Mouse (Mus musculus) midbrain, embryonic 14.5 days (tissue): ENCODE measurements around the gene Tbxas1. TPM values are rescaled to one million over a fixed set of nuclear protein-coding genes. Genes with fewer than 3 reads are reported as not detected.

Experiments used
- ATAC-seq: fragments of 200-750 bp; cut with Nextera tagmentation; 2 replicates; pipeline ENCODE4 v1.8.0; 2017; ENCODE audit warnings: moderate number of reproducible peaks, moderate library complexity; ENCODE audit not compliant: low FRiP score, low TSS enrichment
- DNase-seq: peaks from one replicate; pipeline ENCODE4 v3.0.0-alpha.2; 2015
- H3K27ac ChIP-seq: fragments of 300-500 bp; sonication (generic); replicated peaks from 2 replicates; pipeline ENCODE4 v1.5.1; 2014; ENCODE audit warnings: mild to moderate bottlenecking, low read depth, low read length, moderate library complexity
- H3K27me3 ChIP-seq: fragments of 300-500 bp; sonication (generic); 2 replicates; pipeline ENCODE4 v1.6.1; 2014; ENCODE audit warnings: low read length, control low read depth, mixed read lengths; ENCODE audit not compliant: control insufficient read depth, insufficient read depth
- H3K36me3 ChIP-seq: fragments of 300-500 bp; sonication (generic); 2 replicates; pipeline ENCODE4 v1.6.1; 2014; ENCODE audit warnings: low read length, control low read depth; ENCODE audit not compliant: control insufficient read depth, insufficient read depth
- H3K4me1 ChIP-seq: fragments of 300-500 bp; sonication (generic); 2 replicates; pipeline ENCODE4 v1.6.1; 2014; ENCODE audit warnings: mild to moderate bottlenecking, antibody characterized with exemption, low read length, control low read depth; ENCODE audit not compliant: control insufficient read depth, insufficient read depth
- H3K4me2 ChIP-seq: fragments of 300-500 bp; sonication (generic); 2 replicates; pipeline ENCODE4 v1.6.1; 2014; ENCODE audit warnings: mild to moderate bottlenecking, low read length, moderate library complexity
- H3K4me3 ChIP-seq: fragments of 300-500 bp; sonication (generic); replicated peaks from 2 replicates; pipeline ENCODE4 v1.5.1; 2014; ENCODE audit warnings: low read depth, low read length
- H3K9ac ChIP-seq: fragments of 300-500 bp; sonication (generic); replicated peaks from 2 replicates; pipeline ENCODE4 v1.6.1; 2014; ENCODE audit warnings: mild to moderate bottlenecking, low read length, moderate library complexity
- H3K9me3 ChIP-seq: fragments of 300-500 bp; sonication (generic); 2 replicates; pipeline ENCODE4 v1.6.1; 2016; ENCODE audit warnings: low read length, control low read depth, mixed read lengths; ENCODE audit not compliant: control insufficient read depth
- WGBS: fragments of 180-500 bp; shearing (Covaris S2); extraction: QIAGEN DNeasy Blood & Tissue Kit; methylation state at CpG from one replicate; pipeline ENCODE4 v1.1.7; 2014; 5-methylcytosine and 5-hydroxymethylcytosine counted together
- polyA plus RNA-seq: library from polyadenylated mRNA; unstranded; fragments of >200 nt; fragmentation: Nextera tagmentation; extraction: Ambion mirVana; gene quantifications from 2 replicates; pipeline ENCODE4 v1.2.1, GENCODE M21; 2014

Tbxas1 gene
- polyA plus RNA-seq, 1 experiment from 2014 or later, result 1.6 TPM

DNA sequence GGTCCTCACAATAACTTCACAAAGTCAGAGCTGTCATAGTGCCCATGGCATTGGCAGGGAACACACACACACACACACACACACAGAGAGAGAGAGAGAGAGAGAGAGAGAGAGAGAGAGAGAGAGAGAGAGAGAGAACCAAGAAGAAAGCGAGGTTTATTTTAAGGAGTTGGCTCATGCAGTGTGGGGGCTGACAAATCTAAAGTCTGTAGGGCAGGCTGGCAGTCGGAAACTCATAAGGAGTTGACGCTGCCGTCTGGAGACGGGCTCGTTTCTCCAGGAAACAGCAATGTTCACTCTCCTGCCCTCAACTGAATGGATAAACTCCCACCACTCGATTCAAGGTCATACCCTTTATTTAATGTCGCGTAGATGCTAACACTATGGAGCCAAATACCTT lies 165.2 kb downstream of the Tbxas1 start:
- DNase-seq, result no peak
- no peak overlapping the region for H3K4me3 ChIP-seq
- WGBS, result 89% methylated on average over 9 of the region's 9 CpGs
- H3K9ac ChIP-seq, result no peak overlapping the region
- no peak overlapping the region for H3K27ac ChIP-seq
- H3K36me3 ChIP-seq, result no peaks in the 10 kb centered on the region
- no peak overlapping the region for H3K4me2 ChIP-seq
- H3K27me3 ChIP-seq, result no peaks in the 10 kb centered on the region
- no peak for ATAC-seq
- H3K4me1 ChIP-seq, result peaks cover 5% of the 10 kb centered on the region; the same call in 1 of the 2 replicates
- no peaks in the 10 kb centered on the region for H3K9me3 ChIP-seq

DNA sequence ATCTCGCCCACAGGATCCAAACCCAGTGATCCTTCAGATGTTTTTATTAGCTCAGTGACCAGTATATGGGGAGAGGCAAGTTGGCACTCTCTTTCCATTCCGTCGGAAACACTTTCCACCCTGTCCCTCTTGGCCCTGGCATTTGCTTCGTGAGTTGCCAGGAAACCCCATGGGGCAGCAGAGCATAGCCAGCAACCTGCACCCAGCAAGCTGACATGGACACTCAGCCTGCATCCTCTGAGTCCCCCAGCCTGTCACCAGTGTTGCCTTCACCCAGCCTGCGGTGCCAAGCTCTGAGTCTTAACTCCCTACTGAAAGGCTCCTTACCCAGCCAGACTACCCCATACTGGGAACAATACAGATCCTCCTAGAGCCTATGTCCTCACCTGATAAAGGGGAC lies 173.9 kb downstream of the Tbxas1 start:
- H3K4me1 ChIP-seq, result 0 out of 2 replicates have a peak, but pooled peaks cover 3% of the 10 kb centered on the region
- H3K27ac ChIP-seq, result no peak overlapping the region
- DNase-seq, result no peak
- 63% methylated on average over 5 of the region's 5 CpGs for WGBS
- H3K4me2 ChIP-seq, result no peak overlapping the region
- no peak overlapping the region for H3K4me3 ChIP-seq
- no peaks in the 10 kb centered on the region for H3K27me3 ChIP-seq
- ATAC-seq, result no peak
- H3K9me3 ChIP-seq, result no peaks in the 10 kb centered on the region
- H3K36me3 ChIP-seq, result no peaks in the 10 kb centered on the region
- no peak overlapping the region for H3K9ac ChIP-seq

GRCm38 (mm10) chr6:39050836-39051235 lies 175.6 kb downstream of the Tbxas1 start:
- no peaks in the 10 kb centered on the region for H3K36me3 ChIP-seq
- H3K27ac ChIP-seq, result no peak overlapping the region
- H3K9ac ChIP-seq, result no peak overlapping the region
- no peaks in the 10 kb centered on the region for H3K27me3 ChIP-seq
- no peak overlapping the region for H3K4me2 ChIP-seq
- 84% methylated on average over 6 of the region's 6 CpGs for WGBS
- no peak overlapping the region for H3K4me3 ChIP-seq
- no peaks in the 10 kb centered on the region for H3K9me3 ChIP-seq
- H3K4me1 ChIP-seq, result 0 out of 2 replicates have a peak, but pooled peaks cover 3% of the 10 kb centered on the region
- DNase-seq, result no peak
- ATAC-seq, result no peak

DNA sequence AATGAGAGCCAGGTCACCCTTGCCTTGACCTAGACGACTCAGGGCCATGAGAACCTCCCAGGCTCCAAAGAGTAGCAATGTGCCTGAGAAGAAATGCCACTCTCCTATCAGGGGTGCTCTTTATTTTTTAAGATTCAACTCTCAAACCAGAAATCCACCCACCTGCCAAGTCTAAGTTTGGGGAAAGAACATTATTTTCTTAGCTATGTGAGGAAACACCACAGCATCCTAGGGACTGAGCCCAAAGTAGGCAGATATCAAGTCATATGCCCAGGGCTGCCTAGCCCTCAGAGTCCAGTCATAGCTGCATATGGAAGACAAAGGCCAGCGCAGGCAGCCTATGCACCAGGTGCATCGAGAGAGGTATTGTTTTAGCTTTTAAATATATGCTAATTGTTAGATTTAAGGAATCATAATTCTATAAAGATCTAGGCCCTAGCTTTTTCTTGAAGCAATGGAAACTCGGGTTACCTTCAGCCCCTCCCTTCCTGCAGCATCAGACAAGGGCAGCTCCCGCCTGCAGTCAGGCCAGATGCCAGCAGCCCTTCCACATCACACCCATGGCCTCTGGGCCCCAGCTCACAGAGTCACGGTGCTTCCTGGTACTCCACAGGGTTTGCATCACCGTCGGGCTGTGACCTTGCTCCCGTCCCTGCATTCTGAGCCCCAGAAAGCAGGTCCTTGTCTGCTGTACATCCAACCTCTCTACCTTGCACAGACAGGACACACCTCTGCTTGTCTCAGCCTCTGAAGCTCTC lies 176.8 kb downstream of the Tbxas1 start:
- ATAC-seq, result no peak
- H3K4me2 ChIP-seq, result no peak overlapping the region
- H3K9me3 ChIP-seq, result no peaks in the 10 kb centered on the region
- H3K4me1 ChIP-seq, result 0 out of 2 replicates have a peak, but pooled peaks cover 3% of the 10 kb centered on the region
- H3K36me3 ChIP-seq, result no peaks in the 10 kb centered on the region
- H3K27me3 ChIP-seq, result no peaks in the 10 kb centered on the region
- H3K4me3 ChIP-seq, result no peak overlapping the region
- no peak for DNase-seq
- H3K27ac ChIP-seq, result no peak overlapping the region
- no peak overlapping the region for H3K9ac ChIP-seq
- WGBS, result 84% methylated on average over 9 of the region's 9 CpGs

- DNase-seq (no peak), ATAC-seq (no peak)
- Histone ChIP-seq H3K4me3 (no peak overlapping the region), H3K27me3 (no peaks in the 10 kb centered on the region), H3K9ac (no peak overlapping the region), H3K4me2 (no peak overlapping the region), H3K27ac (no peak overlapping the region), H3K4me1 (0 out of 2 replicates have a peak, but pooled peaks cover 3% of the 10 kb centered on the region), H3K9me3 (no peaks in the 10 kb centered on the region), H3K36me3 (no peaks in the 10 kb centered on the region)
- WGBS, result 80% methylated on average over 4 of the region's 4 CpGs
These were observed 177.4 kb downstream of the Tbxas1 start for GRCm38 (mm10) chr6:39052636-39053035.

DNA sequence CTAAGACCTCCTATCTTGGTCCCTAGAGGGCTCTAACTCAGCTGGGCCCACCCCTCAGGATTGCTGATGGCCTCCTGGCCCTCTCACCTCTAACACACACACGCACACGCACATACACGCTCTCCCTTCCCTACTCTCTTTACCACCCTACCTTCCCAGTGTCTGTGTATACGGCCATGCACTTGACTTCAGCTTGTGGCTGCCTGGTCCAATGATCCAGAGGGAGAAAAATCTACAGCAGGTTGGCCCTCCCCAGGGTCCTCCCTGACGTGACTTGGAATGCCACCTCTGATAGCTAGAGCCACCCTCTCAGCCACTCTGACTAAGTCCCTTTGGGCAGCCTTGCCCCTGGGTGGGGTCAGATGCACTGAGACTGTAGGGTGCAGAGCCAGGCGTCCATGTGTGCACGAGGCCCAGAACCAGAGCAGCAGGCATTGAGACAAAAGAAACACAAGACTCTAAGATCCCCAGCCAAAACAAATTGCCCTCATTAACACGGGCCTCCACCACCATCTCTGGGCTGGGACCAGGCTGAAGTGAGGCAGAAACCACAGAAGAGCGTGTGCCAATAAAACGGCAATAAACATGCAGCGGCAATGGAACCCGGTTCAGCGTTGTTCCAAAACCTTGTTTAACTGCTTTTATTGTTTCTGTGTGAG lies 179.1 kb downstream of the Tbxas1 start:
- Histone ChIP-seq H3K27ac (no peak overlapping the region), H3K4me2 (no peak overlapping the region)
- WGBS, result 79% methylated on average over 13 of the region's 13 CpGs

GRCm38 (mm10) chr6:39054878-39055508 lies 179.8 kb downstream of the Tbxas1 start:
- Histone ChIP-seq H3K4me2 (no peak overlapping the region), H3K4me3 (no peak overlapping the region), H3K9ac (no peak overlapping the region), H3K27ac (no peak overlapping the region), H3K4me1 (no peaks in the 10 kb centered on the region), H3K9me3 (no peaks in the 10 kb centered on the region), H3K36me3 (no peaks in the 10 kb centered on the region), H3K27me3 (no peaks in the 10 kb centered on the region)
- ATAC-seq (no peak), DNase-seq (no peak)
- 84% methylated on average over 6 of the region's 6 CpGs for WGBS

More for the DNA sequence above, 179.1 kb downstream of the Tbxas1 start:
- Histone ChIP-seq H3K9ac (no peak overlapping the region), H3K9me3 (no peaks in the 10 kb centered on the region), H3K27me3 (no peaks in the 10 kb centered on the region), H3K4me3 (no peak overlapping the region), H3K4me1 (0 out of 2 replicates have a peak, but pooled peaks cover under 1% of the 10 kb centered on the region), H3K36me3 (no peaks in the 10 kb centered on the region)
- DNase-seq, result no peak
- no peak for ATAC-seq

DNA sequence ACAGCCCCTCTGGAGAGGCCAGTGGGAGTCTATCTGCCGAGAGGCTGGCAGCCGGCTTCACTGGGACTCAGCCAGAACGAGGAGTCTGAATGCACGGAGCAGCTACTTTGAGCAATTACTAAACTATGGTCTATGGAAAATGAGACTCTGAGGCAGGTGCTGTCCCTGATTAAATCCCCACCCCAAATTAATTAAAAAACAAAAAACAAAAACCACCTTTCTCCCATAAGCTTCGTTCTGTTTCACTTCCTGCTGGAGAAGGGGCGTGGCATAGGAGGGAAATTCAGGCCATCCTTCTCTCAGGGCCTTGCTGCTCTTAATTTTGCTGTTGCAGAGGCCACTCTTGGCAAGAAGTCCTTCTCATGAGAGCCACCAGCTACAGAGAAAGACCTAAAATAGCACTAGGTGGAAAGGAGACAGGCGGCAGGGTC lies 180.6 kb downstream of the Tbxas1 start:
- ATAC-seq (no peak), DNase-seq (no peak)
- no peaks in the 10 kb centered on the region for H3K36me3 ChIP-seq
- WGBS, result 63% methylated on average over 7 of the region's 7 CpGs
- no peaks in the 10 kb centered on the region for H3K9me3 ChIP-seq
- no peak overlapping the region for H3K27ac ChIP-seq
- no peak overlapping the region for H3K4me3 ChIP-seq
- no peak overlapping the region for H3K4me2 ChIP-seq
- H3K4me1 ChIP-seq, result 0 out of 2 replicates have a peak, but pooled peaks cover 3% of the 10 kb centered on the region
- H3K9ac ChIP-seq, result no peak overlapping the region
- no peaks in the 10 kb centered on the region for H3K27me3 ChIP-seq
